Mouse (Mus musculus) embryonic facial prominence, embryonic 11.5 days (tissue): ENCODE measurements around the gene Tmem232. TPM values are rescaled to one million over a fixed set of nuclear protein-coding genes. Genes with fewer than 3 reads are reported as not detected.

Source experiments
- microRNA-seq: library from miRNA; unstranded; fragments of <30 nt; microRNA quantifications from one replicate; pipeline ENCODE4, GENCODE M21; 2016; ENCODE audit warnings: borderline number of aligned reads
- polyA plus RNA-seq: library from polyadenylated mRNA; unstranded; fragments of >200 nt; fragmentation: Nextera tagmentation; extraction: Ambion mirVana; gene quantifications from 2 replicates; pipeline ENCODE4 v1.2.1, GENCODE M21; 2014

The Tmem232 gene
- polyA plus RNA-seq, 1 experiment from 2014 or later: not detected

Small RNA genes lying within 50 kb of the gene (microRNA-seq; reads per million reads assigned to microRNA genes)
- gene Gm25731: not detected

Other genes with a start within 250 kb of the Tmem232 start
- gene Vapa, start 72.8 kb upstream of the Tmem232 start, polyA plus RNA-seq: 236 and 260 TPM in 2 replicates
- 0.18 and 0.38 TPM in 2 replicates for gene Txndc2, start 101.4 kb upstream of the Tmem232 start, polyA plus RNA-seq
- gene Rab31, start 232.0 kb upstream of the Tmem232 start, polyA plus RNA-seq: 70.8 and 80.5 TPM in 2 replicates
- gene Ppp4r1, start 241.8 kb upstream of the Tmem232 start, polyA plus RNA-seq: 63.5 and 65.1 TPM in 2 replicates